Mouse (Mus musculus) layer of hippocampus, adult 9-11 months (tissue): ENCODE data around the gene Esrrg.
A peak's percentile ranks its signal among the peaks of the same experiment; 100 is the strongest.

Experiments
- DNase-seq: peaks from one replicate; pipeline ENCODE4 v3.0.0; 2022

Esrrg gene

GRCm38 (mm10) chr1:188164251-188164650 is 555.7 kb downstream of the Esrrg start:
- no peak for DNase-seq

- DNase-seq = no peak
Observed at GRCm38 (mm10) chr1:188173859-188174258, 565.3 kb downstream of the Esrrg start.

GRCm38 (mm10) chr1:188182951-188183350 is 574.4 kb downstream of the Esrrg start:
- no peak for DNase-seq

- no peak for DNase-seq
Observed at GRCm38 (mm10) chr1:188186440-188187117, 578.0 kb downstream of the Esrrg start.

- no peak for DNase-seq
Observed at GRCm38 (mm10) chr1:188192971-188193370, 584.4 kb downstream of the Esrrg start.

GRCm38 (mm10) chr1:188207421-188207820 is 598.8 kb downstream of the Esrrg start:
- DNase-seq = no peak

- no peak for DNase-seq
Observed at GRCm38 (mm10) chr1:188209025-188209424, 600.4 kb downstream of the Esrrg start.

- DNase-seq = no peak
Observed at GRCm38 (mm10) chr1:188214885-188215611, 606.5 kb downstream of the Esrrg start.

- DNase-seq = peak; percentile 15
Observed at GRCm38 (mm10) chr1:188221226-188221792, 612.7 kb downstream of the Esrrg start.

- DNase-seq = no peak
Observed at GRCm38 (mm10) chr1:188233036-188233724, 624.6 kb downstream of the Esrrg start.

GRCm38 (mm10) chr1:188238636-188239035 is 630.0 kb downstream of the Esrrg start:
- DNase-seq = no peak

- DNase-seq = no peak
Observed at GRCm38 (mm10) chr1:188241766-188242165, 633.2 kb downstream of the Esrrg start.

GRCm38 (mm10) chr1:188257500-188257899 is 648.9 kb downstream of the Esrrg start:
- no peak for DNase-seq

GRCm38 (mm10) chr1:188260259-188261107 is 651.9 kb downstream of the Esrrg start:
- no peak for DNase-seq

GRCm38 (mm10) chr1:188261903-188262682 is 653.5 kb downstream of the Esrrg start, which contains the start of gene Ush2a:
Gene Ush2a (plus strand): TSS chr1:188262023.
- no peak for DNase-seq
